Mouse (Mus musculus) embryonic facial prominence, embryonic 12.5 days (tissue): ENCODE measurements at regions not wholly inside any gene's neighbourhood (a gene's known extent, or its start where the extent isn't known, plus 50 kb on each side); places are given as distances from the start of the nearest gene placed in this dataset.
"Not testable (repeated sequence)": the region's sequence is repeated elsewhere in the genome, so short reads cannot be mapped to it uniquely, and the experiment has no call there.

ENCODE experiments used
- ATAC-seq: fragments of 200-750 bp; cut with Nextera tagmentation; 2 replicates; pipeline ENCODE4 v1.8.0; 2017; ENCODE audit not compliant: insufficient number of reproducible peaks, insufficient read depth, low FRiP score, low TSS enrichment
- H3K27ac ChIP-seq: fragments of 300-500 bp; sonication (generic); 2 replicates; pipeline ENCODE4 v1.5.1; 2016; ENCODE audit warnings: mild to moderate bottlenecking
- H3K27me3 ChIP-seq: fragments of 300-500 bp; sonication (generic); 2 replicates; pipeline ENCODE4 v1.6.1; 2016; ENCODE audit warnings: mild to moderate bottlenecking, moderate library complexity
- H3K36me3 ChIP-seq: fragments of 300-500 bp; sonication (generic); 2 replicates; pipeline ENCODE4 v1.6.1; 2016; ENCODE audit warnings: mild to moderate bottlenecking
- H3K4me1 ChIP-seq: fragments of 300-500 bp; sonication (generic); 2 replicates; pipeline ENCODE4 v1.6.1; 2016
- H3K4me2 ChIP-seq: fragments of 300-500 bp; sonication (generic); replicated peaks from 2 replicates; pipeline ENCODE4 v1.6.1; 2016; ENCODE audit warnings: mild to moderate bottlenecking, moderate library complexity
- H3K4me3 ChIP-seq: fragments of 300-500 bp; sonication (generic); 2 replicates; pipeline ENCODE4 v1.5.1; 2016; ENCODE audit warnings: mild to moderate bottlenecking
- H3K9ac ChIP-seq: fragments of 300-500 bp; sonication (generic); 2 replicates; pipeline ENCODE4 v1.6.1; 2016; ENCODE audit warnings: mild to moderate bottlenecking, moderate library complexity
- H3K9me3 ChIP-seq: fragments of 300-500 bp; sonication (generic); 2 replicates; pipeline ENCODE4 v1.6.1; 2016; ENCODE audit warnings: mild to moderate bottlenecking, moderate library complexity
- WGBS: fragments of 180-500 bp; shearing (Covaris S2); methylation state at CpG from one replicate; pipeline ENCODE4 v1.1.7; 2016; 5-methylcytosine and 5-hydroxymethylcytosine counted together

DNA sequence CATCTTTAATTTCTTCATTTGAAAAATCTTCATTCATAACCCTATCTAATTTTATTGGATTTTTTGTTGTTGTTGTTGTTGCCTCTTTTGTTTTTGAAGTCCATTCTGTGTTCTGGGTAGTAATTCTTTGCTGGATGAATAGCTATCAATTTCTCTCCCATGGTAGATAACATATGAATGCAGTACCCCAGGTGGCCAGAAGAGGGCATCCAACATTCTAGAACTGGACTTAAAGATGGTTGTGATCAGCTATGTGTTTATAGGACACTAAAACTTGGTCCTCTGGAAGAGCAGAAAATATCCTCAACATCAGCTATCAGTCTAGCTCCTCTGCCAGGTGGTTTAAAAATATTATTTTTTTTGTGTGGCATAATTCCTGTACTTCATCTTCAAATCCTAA is 73.0 kb downstream of the Prl2c3 start:
- H3K4me2 ChIP-seq, ATAC-seq, H3K27me3 ChIP-seq, H3K9ac ChIP-seq, H3K9me3 ChIP-seq, H3K36me3 ChIP-seq, H3K4me3 ChIP-seq, H3K4me1 ChIP-seq, H3K27ac ChIP-seq: not testable (repeated sequence)

DNA sequence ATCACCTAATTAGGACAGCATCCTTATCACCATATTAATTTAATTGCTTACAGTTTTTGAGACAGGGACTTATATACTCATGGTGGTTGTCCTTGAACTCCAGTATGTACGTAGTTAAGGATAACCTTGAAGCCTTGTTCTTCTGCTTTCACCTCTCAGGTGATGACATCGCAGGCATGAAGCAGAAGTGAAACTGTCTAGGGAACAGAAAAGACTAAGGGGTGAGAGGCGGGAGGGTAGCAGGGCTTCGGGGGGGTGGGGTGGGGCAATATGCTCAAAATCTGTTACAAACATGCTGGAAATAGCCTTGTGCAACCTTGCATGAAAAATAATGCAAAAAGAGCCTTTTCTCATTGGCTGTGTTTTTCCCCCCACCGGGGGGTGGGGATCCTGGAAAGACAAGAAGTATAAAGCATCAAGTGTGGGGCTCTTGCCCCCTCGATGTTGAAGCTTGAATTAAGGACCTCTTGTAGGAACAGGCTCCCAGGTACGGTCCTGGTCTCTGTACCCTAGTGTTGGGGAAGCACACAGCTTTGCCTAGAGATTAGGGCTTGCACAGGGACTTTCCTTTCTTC is 81.8 kb downstream of the Prl2c3 start:
- H3K4me2 ChIP-seq, H3K27ac ChIP-seq, H3K4me3 ChIP-seq, ATAC-seq, H3K27me3 ChIP-seq, H3K9me3 ChIP-seq, H3K9ac ChIP-seq, H3K36me3 ChIP-seq, H3K4me1 ChIP-seq: not testable (repeated sequence)
- WGBS: 89% methylated on average over 7 of the region's 7 CpGs

DNA sequence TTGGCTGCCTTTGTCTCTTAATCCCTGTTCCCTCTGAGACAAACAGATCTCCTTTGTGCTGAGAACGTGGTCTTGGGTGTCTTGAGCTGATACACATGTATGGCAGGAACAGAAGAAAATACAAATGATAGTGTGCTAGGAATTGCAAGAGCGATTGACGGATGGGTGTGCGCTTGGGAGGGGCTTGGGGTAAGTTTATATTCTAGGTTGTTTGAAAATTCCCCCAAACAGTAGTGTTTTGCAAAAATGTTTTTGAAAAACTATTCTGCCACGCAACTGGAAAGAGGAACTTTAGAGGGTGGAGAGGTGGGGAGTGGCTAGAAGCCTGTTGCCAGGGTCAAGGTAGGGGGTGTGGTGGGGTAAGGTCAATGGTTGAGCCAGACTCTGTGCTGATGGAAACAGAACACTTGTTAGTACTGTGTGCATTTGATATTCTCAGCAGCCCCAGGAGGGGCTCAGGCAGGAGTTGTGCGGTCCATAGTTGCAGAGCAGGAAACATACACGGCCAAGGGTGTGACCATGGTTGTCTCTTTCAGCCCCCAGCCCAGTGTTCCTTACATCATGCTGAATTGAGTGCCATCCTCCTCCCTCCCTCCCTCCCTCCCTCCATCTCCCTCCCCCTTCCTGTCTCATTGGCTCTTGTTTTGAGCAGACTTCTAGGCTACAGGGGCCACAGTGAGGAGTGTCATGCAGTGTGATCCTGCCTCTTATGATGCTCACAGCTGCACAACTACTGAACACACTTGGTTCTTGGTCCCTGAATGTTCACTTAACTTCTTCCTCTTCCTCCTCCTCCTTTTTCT is 88.2 kb downstream of the Prl2c3 start:
- no peaks in the 10 kb centered on the region for H3K27me3 ChIP-seq
- H3K36me3 ChIP-seq: no peaks in the 10 kb centered on the region
- 48% methylated on average over 7 of the region's 7 CpGs for WGBS
- H3K9me3 ChIP-seq: no peaks in the 10 kb centered on the region
- H3K4me2 ChIP-seq: no peak overlapping the region
- no peak overlapping the region for H3K27ac ChIP-seq
- no peak for ATAC-seq
- H3K4me3 ChIP-seq: no peak overlapping the region
- H3K4me1 ChIP-seq: no peaks in the 10 kb centered on the region
- H3K9ac ChIP-seq: no peak overlapping the region

DNA sequence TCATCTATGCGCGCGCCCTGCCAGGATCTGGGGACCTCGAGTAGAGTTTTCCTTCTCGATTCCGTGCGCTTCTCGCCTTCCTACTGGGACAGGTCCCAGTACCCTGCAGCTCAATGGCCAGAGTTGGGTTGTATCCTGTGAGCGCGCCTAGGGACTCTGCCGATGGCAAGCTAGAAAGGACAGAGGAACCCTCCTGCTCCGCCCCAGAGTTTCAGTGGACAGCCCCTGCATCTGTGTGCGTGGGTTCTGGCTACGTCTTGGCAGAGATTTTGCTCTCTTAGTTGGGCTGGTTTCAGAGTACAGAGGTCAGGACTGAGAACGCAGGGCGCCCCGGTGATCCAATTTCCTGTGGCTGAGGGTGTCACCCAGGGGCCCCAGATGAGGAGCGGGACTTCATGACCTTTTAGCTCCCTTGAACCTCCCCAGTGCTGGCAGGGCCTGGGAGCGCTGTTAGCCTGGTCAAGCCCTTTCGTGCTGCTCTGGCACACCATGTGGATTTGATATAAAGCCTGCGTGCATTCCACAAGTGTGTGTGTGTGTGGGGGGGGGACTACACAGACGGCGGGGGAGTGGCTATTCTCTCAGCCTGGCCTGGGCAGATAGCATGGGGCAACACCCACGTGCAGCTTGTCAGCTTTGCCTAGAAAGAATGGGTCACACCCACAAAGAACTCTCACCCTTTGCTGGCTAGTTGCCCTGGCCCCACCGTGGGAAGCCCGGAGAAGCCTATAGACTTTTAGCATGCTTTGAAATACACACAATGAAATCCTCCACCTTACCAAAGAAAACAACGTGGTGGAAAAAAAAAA is 96.9 kb downstream of the Prl2c3 start:
- peak; percentile 24; the same call in 1 of the 2 replicates for ATAC-seq
- not testable (repeated sequence) for H3K9me3 ChIP-seq, H3K4me1 ChIP-seq, H3K36me3 ChIP-seq, H3K9ac ChIP-seq, H3K27ac ChIP-seq, H3K27me3 ChIP-seq
- peak overlapping the region; percentile 34 for H3K4me2 ChIP-seq
- WGBS: 3% methylated on average over 16 of the region's 27 CpGs
- peak overlapping the region; percentile 17 for H3K4me3 ChIP-seq

DNA sequence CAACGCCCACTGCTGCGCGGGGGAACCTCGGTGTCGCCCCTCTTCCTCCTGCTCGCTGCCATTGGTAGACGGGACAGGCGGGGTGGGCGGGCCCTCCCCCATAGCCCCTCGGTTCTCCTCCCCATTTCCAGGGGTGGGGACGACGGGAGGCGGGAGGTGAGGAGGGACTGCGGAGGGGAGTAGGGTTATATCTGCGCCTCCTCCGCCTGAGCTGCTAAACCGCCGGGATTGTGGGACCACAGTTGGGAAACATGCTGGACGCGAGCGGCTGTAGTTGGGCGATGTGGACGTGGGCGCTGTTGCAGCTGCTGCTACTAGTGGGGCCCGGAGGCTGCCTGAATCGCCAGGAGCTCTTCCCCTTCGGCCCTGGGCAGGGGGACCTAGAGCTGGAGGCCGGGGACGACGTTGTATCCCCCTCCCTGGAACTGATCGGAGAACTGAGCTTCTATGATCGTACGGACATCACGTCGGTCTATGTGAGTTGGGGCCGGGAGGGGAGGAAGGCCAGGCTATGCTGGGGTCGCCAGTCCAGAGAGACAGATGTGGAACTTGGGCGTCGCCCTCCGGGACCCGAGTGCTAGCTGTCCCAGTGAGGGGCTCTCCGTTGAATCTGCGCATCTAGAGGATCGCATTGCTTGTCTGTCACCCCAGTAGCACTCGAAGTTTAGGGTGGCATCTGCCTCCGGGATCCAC is 97.6 kb downstream of the Prl2c3 start:
- not testable (repeated sequence) for H3K4me1 ChIP-seq, H3K27me3 ChIP-seq, H3K27ac ChIP-seq, H3K9me3 ChIP-seq, H3K9ac ChIP-seq, H3K36me3 ChIP-seq
- peak overlapping the region; percentile 24 for H3K4me3 ChIP-seq
- ATAC-seq: peak; percentile 83
- WGBS: under 1% methylated on average over 26 of the region's 46 CpGs
- H3K4me2 ChIP-seq: peak overlapping the region; percentile 37

DNA sequence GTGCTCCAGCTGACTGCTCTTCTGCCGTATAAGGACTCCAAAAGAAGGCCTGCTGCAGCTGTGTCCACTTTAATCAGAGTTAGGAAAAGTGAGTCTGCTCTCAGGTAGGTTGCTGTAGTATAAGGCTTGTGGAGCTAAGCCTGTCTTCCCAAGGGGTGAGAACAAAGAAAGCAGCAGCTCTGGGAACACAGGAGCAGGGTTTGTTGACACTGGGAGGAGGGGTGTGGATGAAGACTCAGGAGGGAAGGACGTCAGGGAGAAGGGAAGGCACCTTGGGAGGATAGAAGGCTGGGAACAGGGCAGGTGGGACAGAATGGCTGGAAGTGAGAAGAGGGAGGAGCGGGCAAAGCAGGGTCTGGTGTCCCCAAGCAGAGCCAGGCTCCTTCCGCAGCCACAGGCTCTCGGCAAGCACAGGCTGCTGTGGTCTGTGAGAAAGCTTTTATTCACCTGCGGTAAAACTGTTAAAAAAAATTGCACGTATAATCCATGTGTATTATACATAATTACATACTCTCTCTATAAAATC is 106.2 kb downstream of the Prl2c3 start:
- not testable (repeated sequence) for H3K4me1 ChIP-seq, H3K36me3 ChIP-seq, H3K4me3 ChIP-seq, H3K27ac ChIP-seq, ATAC-seq, H3K9ac ChIP-seq, H3K4me2 ChIP-seq, H3K9me3 ChIP-seq, H3K27me3 ChIP-seq
- WGBS: 44% methylated on average over 6 of the region's 7 CpGs

DNA sequence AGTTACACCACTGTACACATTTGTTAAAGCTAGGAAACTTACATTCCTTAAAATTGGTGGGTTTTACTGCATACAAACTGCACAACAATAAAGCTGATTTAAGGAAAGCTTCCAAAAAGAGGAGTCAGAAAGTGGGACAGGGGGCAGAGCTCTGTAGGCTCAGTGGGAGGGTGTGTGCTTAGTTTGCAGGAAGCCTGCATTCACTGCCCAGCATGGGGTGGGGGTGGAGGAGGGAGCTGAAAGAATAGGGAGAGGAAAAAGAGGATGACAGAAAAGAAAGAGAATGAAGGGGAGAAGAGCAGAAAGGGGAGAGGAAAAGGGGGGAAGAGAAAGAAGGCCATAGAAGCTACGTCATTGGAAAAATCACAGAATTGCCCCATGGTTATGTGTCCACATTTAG is 111.1 kb downstream of the Prl2c3 start:
- H3K4me3 ChIP-seq, H3K9me3 ChIP-seq, H3K9ac ChIP-seq, ATAC-seq, H3K27me3 ChIP-seq, H3K4me1 ChIP-seq, H3K27ac ChIP-seq, H3K36me3 ChIP-seq, H3K4me2 ChIP-seq: not testable (repeated sequence)
- WGBS: no CpG with 5 or more reads among the region's 1 CpGs

DNA sequence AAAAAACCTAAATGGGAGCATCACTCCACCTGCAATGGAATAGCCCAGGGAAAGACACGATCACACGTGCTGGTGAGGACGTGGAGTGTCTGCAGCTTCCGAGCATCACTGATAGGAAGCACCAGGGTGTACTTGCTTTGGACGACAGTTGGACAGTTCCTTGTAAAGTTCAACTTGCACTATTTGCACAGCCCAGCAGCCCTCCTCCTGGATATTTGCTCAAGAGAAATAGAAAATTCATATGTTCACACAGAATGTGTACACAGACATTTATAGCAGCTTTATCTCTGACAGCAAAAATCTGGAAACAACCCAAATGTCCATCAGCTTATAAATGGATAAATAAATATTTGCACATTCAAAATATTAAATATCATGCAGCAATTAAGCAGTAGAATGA is 111.7 kb downstream of the Prl2c3 start:
- not testable (repeated sequence) for H3K4me2 ChIP-seq, H3K36me3 ChIP-seq, H3K27me3 ChIP-seq, ATAC-seq, H3K27ac ChIP-seq, H3K4me3 ChIP-seq, H3K9ac ChIP-seq, H3K4me1 ChIP-seq, H3K9me3 ChIP-seq
- 85% methylated on average over 2 of the region's 5 CpGs for WGBS

DNA sequence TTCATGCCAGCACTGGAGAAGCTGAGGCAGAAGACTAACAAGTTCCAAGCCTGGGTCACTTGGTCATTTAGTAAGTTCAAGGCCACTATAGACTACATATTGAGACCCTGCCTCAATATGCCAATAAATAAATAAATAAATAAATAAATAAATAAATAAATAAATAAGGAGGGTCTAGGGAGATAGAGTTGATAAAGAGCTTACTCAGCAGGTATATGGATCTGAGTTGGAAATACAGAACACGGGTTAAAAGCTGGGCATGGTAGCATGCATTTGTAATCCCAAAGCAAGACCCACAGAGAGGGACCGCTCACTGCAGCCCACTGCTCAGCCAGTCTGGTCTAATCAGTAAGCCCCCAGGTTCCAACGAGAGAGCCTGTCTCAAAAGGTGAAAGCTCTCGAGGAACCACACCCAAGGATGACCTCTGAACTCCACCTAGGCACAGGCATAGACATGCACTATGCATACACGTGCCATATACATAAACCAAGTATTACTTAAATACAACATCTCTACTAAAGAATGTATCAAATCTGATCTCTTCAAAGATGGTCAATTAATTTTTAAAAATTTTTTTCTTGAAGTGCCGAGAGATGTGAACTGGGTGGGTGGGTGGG is 115.4 kb downstream of the Ero1lb start:
- not testable (repeated sequence) for H3K27me3 ChIP-seq, H3K4me2 ChIP-seq, H3K4me3 ChIP-seq, H3K36me3 ChIP-seq, H3K9ac ChIP-seq, H3K27ac ChIP-seq, H3K9me3 ChIP-seq, H3K4me1 ChIP-seq
- 79% methylated on average over 5 of the region's 6 CpGs for WGBS
- ATAC-seq: peak; percentile 67

DNA sequence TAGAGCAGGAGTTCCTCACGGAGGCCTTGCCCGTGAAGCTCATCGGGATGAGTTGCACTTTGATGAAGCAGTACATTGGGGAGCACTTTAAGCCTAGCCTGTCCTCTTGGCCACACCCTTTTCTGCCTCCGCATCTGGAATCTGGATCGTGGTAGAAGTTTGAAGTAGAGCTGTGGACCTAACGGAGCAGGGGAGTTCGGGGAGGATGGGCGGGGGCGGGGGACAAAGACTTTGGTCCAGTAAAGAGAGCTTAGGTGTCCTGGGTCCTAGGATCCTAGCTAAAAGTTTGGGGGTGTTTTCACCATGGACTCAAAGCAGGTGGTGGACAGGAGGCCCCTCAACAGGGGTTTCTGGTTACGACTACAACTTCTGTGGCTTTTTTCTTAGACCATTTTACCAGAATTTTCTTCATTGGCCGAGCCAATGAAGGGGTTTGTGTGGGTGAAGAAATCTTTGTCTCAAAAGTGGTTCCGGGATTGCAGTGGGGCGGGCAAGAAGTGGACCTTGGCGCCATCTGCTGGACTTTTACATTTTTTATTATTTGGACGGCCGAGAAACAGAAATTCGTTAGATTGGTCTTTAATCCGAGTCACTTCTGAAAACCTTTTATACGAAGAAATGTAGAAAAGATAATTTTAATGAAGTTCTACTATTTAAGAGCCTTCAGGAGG is 114.7 kb downstream of the Ero1lb start:
- H3K4me2 ChIP-seq: peak overlapping the region; percentile 42
- ATAC-seq, H3K36me3 ChIP-seq, H3K4me1 ChIP-seq, H3K9me3 ChIP-seq, H3K27me3 ChIP-seq, H3K27ac ChIP-seq, H3K4me3 ChIP-seq, H3K9ac ChIP-seq: not testable (repeated sequence)
- 18% methylated on average over 19 of the region's 19 CpGs for WGBS

DNA sequence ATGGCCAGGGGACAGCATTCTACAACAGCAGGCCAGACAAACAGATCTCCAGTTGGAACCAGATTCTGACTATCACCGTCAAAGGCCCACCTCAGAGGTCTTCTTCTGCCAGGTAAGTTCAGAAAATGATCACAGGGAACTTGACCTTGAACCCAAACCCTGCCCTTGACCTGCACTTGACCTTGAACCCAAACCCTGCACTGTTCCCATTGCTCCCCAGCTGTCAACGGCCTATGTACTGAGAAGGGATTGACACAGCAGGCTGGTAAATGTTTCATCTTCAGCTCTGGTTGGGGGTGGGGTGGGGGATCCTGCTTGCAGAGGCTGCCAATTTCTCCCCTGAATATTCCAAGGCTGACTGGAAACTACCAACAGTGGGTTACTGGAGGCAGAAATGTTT is 111.7 kb downstream of the Ero1lb start:
- Histone ChIP-seq H3K4me1 (no peaks in the 10 kb centered on the region), H3K27ac (no peak overlapping the region), H3K4me2 (no peak overlapping the region), H3K4me3 (no peak overlapping the region), H3K36me3 (no peaks in the 10 kb centered on the region), H3K27me3 (no peaks in the 10 kb centered on the region), H3K9ac (no peak overlapping the region), H3K9me3 (no peaks in the 10 kb centered on the region)
- no peak for ATAC-seq
- WGBS: 79% methylated on average over 2 of the region's 2 CpGs
